Mouse (Mus musculus): ENCODE measurements around the gene Klhdc4.

DNA sequence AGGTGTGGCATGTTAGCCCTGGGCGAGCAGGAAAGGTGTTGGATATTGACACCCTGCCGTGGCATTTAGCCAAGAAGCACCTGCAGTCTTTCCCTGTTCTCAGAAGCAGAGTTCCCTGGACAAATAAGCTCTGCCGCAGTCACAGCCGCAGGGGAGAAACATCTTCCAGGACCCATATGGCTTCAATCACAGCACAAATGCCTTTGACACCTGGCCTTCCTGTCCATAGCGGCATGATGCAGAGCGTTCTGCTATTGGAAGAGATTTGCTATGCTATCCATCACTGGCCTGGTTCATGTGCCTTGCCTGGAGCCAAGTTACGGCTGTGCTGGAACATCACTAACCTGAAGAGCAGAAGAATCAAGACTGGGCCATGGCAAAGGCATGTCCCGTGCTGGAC is 36.0 kb upstream of the Klhdc4 start:
- TF ChIP-seq CTCF (IDR thresholded peaks at IDR 0.05; ENCODE audit: borderline replicate concordance, control insufficient read depth, extremely low read depth, insufficient read depth, low read length, poor library complexity) (no peak), POLR2A (IDR thresholded peaks at IDR 0.05; ENCODE audit: control insufficient read depth, extremely low read depth, insufficient read depth, low read length, poor library complexity) (no peak)

Measured in thymus, adult 2 months (tissue).